Mouse (Mus musculus) layer of hippocampus, adult 9-11 months (tissue): ENCODE results near the gene Prkag2.

Experiments
- DNase-seq: peaks from one replicate; pipeline ENCODE4 v3.0.0; 2022

Gene Prkag2

GRCm38 (mm10) chr5:24820627-24821026, 279.8 kb downstream of the Prkag2 start:
- no peak for DNase-seq

- DNase-seq, result no peak
These were observed 283.3 kb downstream of the Prkag2 start for GRCm38 (mm10) chr5:24817191-24817590.

- no peak for DNase-seq
These were observed 286.5 kb downstream of the Prkag2 start for GRCm38 (mm10) chr5:24813946-24814345.

GRCm38 (mm10) chr5:24813005-24813404, 287.4 kb downstream of the Prkag2 start:
- DNase-seq, result no peak
